Comparison of ENCODE assay signal across 20 mouse cellular contexts in the genomic region with DNA sequence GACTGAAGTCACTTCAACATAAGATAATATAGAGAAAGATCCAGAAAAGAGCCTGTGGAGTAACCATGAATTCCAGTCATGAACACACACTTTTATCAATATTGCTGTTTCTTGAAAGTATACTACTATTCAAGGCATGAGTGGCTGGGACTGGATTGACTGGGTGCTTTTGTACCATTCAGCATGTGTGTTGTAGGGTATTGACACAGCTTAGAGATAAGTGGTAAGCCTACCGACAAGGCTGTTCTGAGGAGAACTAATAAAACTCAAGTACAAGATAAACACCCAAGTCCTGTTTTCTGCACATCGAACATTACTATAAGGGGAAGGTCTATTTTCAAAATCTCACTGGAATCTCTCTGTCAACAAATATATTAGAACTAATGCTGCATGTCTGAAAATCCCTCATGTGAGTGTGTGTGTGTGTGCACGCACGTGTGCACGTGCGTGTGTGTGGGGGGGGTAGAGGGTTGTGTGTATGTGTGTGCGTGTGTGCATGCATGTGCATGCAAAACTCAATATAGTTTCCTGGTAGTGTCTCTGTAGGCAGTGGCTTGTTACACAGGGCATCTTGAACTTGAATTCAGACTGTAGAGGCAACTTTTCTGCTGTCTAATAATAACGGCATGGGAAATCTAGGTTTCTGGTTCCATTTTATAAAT.
"Had no signal": no experiment of that assay in that cellular context is flagged by ENCODE, and none has a peak within 500 bp of the region (broad histone marks: within the 10 kb centered on the region; RNA-seq: fewer than 3 reads in every experiment).

No protein-coding gene starts in this region.

- H3K36me3 ChIP-seq: kidney, embryonic 15.5 days; limb, embryonic 12.5 days; limb, embryonic 15.5 days; neural tube, embryonic 12.5 days; neural tube, embryonic 15.5 days had no signal

- H3K27ac ChIP-seq: kidney, embryonic 15.5 days; limb, embryonic 12.5 days; limb, embryonic 15.5 days; liver, embryonic 14.5 days; neural tube, embryonic 12.5 days; neural tube, embryonic 15.5 days had no signal

- H3K4me1 ChIP-seq: kidney, embryonic 15.5 days; limb, embryonic 12.5 days; limb, embryonic 15.5 days; neural tube, embryonic 12.5 days; neural tube, embryonic 15.5 days had no signal

- H3K4me3 ChIP-seq: kidney, embryonic 15.5 days; limb, embryonic 12.5 days; limb, embryonic 15.5 days; neural tube, embryonic 12.5 days; neural tube, embryonic 15.5 days had no signal

- ATAC-seq: liver, postnatal 0 days had no signal

- H3K27me3 ChIP-seq: kidney, embryonic 15.5 days; limb, embryonic 12.5 days; limb, embryonic 15.5 days; neural tube, embryonic 12.5 days; neural tube, embryonic 15.5 days had no signal

- H3K9me3 ChIP-seq: kidney, embryonic 15.5 days; limb, embryonic 12.5 days; limb, embryonic 15.5 days; neural tube, embryonic 12.5 days; neural tube, embryonic 15.5 days had no signal

- H3K9ac ChIP-seq: kidney, embryonic 15.5 days; limb, embryonic 12.5 days; limb, embryonic 15.5 days; liver, embryonic 14.5 days; liver, postnatal 0 days; neural tube, embryonic 12.5 days; neural tube, embryonic 15.5 days had no signal

- H3K4me2 ChIP-seq: kidney, embryonic 15.5 days; limb, embryonic 12.5 days; limb, embryonic 15.5 days; liver, embryonic 11.5 days; midbrain, embryonic 11.5 days; neural tube, embryonic 12.5 days; neural tube, embryonic 15.5 days had no signal

- DNase-seq: kidney, adult 11 months; kidney, adult 8-10 months; kidney, postnatal 14 days; kidney, postnatal 4 days; left cerebral cortex, postnatal 4 days; liver, postnatal 0 days; midbrain, embryonic 14.5 days; right cerebral cortex, adult 18-20 months; right cerebral cortex, postnatal 14 days; right cerebral cortex, postnatal 4 days; thymus, adult 18-20 months; thymus, postnatal 36 days had no signal
